Mouse (Mus musculus) spleen, embryonic (tissue): ENCODE measurements at regions not wholly inside any gene's neighbourhood (a gene's known extent, or its start where the extent isn't known, plus 50 kb on each side); places are given as distances from the start of the nearest gene placed in this dataset.

Experiments used
- CTCF ChIA-PET: fragments of 350-600 bp; sonication (Branson Sonifier 250); formaldehyde crosslinking; loops from one replicate; lab custom pipeline; 2022; lab: Charles Lee

DNA sequence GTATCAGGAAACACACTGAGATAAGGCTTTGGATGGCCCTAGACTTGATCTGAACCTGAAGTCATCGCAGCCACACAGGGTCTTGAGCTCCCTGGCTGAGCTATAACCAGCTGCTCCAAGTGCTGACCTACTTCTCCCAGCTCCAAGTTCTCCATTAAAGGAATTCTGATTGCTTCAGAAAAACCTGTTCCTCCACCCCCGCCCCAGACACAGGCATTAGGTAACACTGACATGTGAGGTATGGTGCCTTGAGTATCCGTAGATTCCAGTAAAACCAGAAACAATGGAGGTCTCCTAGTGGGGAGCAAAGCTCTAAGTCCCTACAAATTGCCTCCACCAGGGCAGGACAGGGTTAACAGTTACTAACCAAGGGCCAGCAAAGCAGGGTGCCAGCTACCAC is 129.4 kb upstream of the Topaz1 start:
- CTCF ChIA-PET = no interaction called here

DNA sequence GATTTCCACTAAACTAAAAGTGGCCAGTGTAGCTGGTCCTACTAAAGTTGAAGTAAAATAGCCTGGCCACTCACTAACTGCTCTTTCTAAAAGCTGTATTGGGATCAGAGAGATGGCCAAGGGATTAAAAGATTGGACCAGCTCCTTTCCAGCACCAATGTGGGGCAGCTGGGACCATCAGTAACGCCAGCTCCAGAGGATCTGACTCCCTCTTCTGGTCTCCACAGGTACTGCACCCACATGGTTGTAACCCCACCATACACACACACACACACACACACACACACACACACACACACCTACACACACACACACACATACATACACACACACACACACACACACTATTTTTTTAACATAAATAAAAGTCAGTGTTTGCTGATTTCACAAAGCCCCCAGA is 122.1 kb upstream of the Topaz1 start:
- CTCF ChIA-PET = no interaction called here

DNA sequence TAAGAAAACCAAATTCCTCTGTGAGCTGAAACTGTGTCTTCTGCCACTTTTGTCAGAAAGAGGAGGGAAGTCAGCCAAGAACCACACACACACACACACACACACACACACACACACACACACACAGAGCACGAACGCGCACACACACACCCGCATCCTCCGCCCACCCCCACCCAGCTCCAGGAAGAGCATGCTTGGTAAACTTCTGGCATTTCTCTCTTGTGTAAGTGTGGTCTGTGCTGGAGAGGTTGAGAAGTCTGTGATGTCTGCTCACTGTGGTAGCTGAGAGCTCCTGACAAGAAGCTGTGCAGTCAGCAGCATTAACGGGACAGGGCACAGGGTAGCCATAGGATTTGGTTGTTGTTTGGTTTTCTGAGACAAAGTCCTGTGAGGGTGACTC is 120.8 kb upstream of the Topaz1 start:
- CTCF ChIA-PET = no interaction called here

DNA sequence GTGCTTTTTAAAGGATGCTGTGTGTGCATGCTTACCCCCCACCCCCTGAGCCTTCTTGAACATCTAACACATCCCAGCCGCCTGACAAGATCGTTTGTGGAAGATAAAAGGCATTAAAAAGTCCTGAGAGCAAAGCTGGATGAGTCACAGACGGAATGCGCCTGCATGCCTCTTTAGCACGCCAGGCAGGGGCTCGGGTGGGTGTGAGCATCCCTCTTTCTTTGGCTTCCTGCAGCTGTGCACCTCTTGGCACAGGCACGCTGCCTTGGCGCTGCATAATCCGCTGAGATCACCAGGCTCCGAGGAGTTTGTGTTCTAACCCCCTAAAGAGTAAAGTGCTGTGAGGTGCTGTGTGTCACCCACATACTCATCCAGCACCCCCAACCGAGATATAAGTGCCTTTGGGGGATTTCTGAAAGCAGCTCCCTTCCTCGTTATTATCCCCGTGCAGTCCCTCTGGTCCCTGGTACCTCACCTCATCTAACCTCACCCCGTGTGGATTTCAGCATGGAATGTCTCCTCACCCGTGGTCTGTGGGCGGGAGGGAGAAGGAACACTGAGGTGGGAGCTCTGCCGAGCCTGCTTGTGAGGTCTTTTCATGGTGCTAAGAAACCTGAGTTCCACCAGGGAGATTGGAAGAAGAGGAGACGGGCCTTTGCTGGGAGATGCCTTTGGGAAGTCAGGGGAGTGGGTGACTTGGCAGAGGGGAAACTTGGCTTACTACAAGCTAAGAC is 117.8 kb upstream of the Topaz1 start:
- CTCF ChIA-PET = no interaction called here

DNA sequence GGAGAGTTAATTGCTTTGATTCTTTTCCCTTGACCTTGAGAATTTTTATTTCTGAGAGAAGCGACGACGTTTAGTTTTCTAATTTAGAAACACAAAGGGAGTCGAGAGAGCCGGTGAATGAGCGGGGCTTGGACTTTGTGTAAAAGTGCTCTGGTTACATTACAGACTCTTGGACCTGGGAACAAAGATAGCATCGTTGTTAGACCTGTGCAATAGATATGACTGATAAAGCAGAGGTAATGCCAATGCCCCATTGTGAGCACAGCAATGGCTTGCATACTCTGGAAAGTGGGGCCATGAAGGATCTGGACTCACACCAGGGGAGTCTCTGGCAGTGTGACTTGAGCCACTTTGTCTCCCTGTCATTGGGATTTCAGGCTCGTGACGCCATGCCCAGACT is 115.4 kb upstream of the Topaz1 start:
- CTCF ChIA-PET = no interaction called here

DNA sequence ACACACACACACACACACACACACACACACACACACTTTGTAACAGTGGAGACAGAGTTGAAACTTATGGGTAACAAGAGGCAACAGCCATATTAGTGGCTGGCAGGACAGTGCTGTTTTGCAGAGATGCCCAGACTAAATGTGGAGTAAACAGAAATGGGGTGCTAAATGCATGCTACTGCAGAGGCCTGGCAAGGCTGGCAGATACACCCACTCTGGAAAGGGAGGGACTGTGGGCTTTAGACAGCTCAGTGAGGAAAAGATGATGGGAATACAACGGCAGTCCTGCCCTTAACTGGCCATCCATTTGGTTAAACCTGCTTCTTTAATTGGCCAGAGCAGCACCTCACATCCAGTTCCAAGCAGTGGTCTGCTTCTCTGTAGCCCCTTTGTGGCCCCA is 113.7 kb upstream of the Topaz1 start:
- CTCF ChIA-PET = no interaction called here

DNA sequence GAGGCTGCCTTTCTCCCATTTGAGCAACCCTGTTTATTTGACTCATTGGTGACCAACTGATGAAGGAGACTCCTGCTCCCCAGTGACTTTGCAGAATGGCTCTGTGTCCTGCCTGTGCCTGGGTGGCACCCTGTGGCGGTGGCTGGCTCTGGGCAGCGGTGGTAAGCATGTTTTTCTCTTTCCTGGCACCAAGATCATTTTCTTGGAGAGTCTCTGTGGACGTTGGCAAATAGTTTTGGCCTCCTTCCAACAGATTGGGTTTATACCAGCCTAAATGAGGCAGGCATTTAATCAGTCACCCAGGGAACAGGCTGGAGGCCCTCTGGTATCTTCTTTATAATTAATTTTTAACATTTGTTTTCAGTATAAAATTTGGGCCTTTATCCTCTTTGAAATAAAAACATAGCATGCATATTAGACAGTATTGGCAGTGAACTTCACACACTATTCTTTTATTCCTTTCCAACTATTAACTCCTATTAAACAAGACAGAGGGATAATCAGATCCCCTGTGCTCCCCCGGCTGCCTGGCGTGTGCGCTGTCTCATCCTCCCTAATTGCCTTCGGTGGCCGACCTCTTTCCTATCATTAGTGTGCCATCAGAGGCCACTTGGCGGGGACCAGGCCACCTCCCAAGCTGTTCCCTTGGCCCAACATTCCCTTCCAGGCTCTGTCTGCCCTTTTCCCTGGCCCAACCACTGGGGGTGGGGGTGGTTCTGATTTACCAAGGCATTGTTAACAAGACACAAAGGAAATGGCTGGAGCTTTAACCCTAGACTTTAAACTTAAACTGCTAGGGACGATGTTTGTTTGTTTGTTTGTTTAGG is 111.8 kb upstream of the Topaz1 start:
- CTCF ChIA-PET = no interaction called here

DNA sequence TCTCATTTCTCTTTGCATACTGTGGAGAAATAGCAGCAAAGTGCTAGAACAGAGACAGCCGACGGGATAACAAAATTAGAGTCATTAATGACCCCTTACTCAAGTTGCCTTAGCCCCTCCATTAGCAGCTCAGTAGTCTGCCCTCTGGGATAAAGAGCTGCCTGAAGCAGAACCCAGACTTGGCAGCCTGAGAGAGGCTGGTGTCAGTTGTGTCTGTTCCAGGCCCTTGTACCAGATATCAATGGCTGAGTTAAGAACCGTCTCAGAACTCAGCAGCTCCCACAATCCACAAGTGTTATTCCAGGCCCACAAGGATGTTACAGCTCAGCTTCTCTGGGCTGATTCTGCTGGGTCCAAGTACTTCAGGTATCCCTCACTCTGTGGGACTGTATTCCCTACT is 109.6 kb upstream of the Topaz1 start:
- CTCF ChIA-PET = no interaction called here

DNA sequence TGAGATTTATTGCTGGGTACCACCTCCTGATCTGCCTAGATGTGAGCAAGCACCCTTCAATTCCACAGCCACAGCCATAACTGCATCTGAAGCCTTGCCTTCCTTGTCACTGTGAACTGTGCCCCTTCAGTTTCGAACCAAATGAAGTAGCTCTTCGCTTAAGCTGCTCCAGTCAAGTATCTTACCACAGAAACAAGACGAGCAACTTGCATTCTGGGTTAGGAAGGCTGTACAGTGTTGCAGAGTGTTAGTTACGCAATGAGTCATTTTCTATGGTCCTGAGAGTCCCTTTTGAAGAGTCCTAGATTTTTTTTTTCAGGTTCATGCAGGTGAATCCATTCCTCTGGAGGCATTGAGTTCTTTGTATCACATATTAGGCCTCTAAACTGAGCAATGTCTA is 107.9 kb upstream of the Topaz1 start:
- CTCF ChIA-PET = no interaction called here

DNA sequence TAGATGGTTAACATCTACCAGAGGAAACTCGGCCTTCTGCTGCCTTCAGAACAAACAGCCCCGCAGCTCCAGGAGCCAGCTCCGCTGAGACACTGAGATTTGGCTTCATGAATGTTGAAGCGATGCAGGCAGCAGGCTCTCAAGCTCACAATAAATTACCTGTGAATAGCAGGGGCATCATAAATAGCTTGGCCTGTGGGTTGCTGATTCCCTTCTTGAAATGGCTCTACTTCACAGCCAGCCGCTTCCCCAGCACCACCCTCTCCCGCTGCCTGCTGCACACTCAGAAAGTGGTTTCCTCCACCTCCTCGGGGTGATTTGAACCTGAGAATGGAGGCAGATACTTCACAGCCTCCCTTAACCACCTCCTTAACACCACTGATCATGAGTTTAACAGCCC is 104.2 kb upstream of the Topaz1 start:
- CTCF ChIA-PET = no interaction called here

DNA sequence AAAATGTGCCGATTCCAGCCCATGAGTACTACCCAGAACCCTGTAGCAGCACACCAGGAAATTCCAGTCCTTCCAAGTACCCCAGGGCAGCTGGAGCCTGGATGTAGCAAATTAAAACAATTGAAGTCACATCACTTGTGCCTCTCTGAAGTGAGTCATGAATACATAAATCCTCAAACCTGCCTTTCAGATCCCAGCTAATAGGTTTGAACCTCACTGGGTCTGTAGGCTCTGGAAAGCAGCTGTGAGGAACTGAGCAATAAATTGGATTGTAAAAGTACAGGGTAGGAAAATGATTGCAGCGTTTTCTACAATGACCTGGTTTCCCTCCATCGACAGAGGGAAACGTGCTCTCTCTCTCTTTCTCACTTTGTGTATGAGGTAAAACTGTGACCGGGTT is 101.6 kb upstream of the Topaz1 start:
- CTCF ChIA-PET = no interaction called here

DNA sequence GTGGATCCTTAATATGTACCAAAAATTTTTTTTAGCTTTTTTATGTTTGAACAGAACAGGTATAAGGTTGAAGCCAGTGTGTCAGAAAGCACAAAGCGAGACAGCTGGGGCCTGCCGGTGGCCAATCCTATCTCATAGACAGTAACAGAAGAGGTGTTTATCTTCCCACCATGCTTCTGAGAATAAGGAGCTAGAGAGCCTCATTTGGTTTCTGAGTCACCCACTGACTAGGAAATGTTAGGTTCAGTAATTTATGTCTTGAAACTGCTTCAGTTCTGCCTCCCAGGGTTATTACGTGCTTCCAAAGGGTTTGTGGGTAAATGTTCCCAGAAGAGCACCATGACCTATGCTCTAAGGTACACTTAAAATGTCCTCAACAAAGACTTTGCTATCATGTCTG is 96.3 kb upstream of the Topaz1 start:
- CTCF ChIA-PET = no interaction called here

DNA sequence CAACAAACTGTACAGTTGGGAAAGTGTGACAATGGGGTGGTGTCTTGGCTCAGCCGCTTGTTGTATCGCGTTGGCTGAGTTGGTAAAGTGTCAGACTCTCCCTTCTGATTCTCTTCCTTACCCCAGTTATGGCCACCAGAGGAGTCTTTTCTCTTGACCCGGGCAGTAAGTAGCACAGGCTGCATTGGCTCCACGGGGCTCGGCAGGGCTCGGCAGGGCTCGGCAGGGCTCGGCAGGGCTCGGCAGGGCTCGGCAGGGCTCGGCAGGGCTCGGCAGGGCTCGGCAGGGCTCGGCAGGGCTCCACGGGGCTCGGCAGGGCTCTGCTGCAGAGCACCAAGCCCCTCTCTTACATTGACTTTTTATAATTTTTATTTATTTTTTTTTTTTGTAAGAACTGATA is 91.6 kb upstream of the Topaz1 start:
- CTCF ChIA-PET = no interaction called here

DNA sequence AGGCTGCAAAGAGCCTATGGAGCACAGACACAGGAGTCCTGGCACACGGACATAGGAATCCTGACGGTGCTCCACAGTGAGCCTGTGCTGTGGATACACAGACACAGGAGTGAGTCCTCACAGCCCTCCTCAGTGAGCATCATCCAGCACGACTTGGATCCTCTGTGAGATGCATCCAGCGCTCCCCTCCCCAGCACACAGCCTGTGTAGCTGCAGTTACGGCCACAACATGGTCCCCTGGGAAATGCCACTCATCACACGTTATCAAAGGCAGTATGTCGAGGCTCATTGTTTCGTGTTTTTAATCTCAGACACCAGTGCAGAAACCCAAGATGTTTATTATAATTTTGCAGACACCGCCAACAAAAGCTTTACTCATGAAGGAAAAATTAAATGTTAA is 87.1 kb upstream of the Topaz1 start:
- CTCF ChIA-PET = no interaction called here

DNA sequence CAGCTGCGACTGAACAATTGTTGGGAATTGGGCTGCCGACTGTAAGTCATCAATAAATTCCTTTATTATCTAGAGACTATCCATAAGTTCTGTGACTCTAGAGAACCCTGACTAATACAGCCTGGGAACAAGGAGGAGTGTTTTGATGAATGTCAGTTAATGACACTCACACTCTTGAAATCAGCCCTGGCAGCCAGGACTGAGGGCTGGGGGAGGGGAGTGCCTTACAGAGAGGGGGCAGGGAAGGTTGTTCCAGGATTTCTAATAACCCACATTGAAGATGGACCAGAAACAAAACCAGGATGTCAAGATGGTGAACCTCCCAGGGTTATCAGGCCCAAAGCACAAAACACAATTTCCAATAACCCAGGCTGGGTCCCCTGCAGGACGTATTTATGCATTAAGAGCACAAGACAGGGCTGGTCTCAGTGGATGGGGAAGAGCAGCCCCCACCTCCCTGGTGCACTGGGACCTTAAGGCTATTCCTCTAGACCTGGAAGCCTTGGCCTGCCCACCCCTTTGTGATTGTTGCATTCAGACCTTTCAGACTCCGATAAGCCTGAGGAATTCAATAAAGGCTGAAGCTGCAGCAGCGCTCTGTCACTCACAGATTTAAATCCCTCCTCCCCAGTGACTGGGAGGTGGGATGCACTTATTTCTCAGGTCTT is 80.0 kb upstream of the Topaz1 start:
- CTCF ChIA-PET = no interaction called here

DNA sequence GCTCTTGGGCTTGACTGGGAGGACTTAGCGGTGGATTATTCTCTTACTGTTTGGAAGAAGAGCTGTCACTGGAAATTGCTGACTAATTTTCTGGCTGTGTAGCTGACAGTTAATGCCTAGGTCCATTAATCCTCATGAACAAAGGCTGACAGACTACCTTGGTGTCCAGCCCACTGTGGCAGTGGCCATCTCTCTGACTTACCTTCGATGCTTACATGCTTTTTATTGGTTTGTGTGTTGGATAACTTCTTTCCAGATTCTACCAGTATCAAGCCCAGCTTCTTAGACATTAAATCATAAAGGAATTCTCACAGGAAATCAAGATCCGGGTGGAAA is 79.5 kb upstream of the Topaz1 start:
- CTCF ChIA-PET = no interaction called here

DNA sequence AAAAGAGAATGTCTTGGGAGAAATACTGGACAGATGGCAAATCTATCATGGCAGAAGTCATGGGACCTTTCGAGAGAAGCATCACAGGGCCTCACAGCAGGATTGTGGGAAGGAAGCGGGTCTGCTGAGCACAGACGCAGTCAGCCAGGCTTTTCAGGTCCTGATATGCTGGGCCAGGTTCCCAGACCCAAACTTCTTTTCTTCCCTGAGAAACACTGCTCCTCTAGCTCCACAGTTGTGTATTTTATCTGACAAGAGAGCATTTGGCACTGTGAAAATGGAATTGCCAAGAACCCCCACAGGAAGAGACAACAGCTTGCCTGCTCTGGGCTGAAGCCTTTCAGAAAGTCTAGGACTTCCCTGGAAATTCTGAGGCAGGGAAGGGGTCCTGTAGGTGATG is 73.4 kb upstream of the Topaz1 start:
- CTCF ChIA-PET = no interaction called here

DNA sequence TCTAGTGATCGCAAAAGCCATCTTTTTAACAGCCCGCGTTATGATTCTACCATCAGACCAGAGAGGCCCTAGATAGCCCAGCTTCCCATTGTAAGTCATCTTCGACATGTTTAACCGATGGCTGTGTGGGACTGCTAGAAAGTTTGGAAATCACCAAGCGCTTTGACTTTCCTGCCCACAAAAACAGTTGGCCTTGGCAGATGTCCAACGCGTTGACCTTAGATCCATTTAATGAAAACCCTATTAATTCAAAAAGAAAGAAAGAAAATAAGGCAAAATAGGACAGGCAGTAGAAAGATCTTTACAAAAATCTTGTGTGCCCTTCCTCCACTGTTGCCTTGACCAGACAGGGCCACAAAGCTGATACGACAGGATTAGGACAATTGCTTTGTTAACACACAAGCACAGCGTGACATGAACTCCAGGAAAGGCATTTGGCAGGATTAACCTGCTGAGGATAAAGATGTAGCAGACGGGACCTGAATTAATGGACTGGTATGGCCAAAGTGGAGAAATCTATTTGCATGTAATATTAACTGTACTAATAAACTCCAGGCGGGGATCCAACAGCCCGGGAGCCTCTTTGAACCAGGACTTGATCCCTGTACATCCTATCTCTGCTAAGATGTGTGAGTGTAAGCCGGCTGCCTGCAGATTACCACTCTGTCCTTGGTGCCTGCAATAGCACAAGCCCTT is 69.0 kb upstream of the Topaz1 start:
- CTCF ChIA-PET = no interaction called here

DNA sequence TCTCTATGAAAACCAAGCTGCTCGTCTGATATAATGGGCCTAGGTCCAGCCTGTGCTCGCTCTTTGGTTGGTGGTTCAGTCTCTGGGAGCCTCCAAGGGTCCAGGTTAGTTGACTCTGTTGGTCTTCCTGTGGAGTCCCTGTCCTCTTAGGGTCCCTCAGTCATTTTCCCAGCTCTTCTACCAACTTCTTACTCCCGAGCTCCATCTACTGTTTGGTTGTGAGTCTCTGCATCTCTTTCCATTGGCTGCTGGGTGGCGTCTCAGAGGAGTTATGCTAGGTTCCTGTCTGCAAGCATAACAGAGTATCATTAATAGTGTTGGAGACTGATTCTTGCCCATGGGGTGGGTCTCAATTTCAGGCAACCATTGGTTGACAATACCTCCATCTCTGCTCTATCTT is 60.0 kb upstream of the Topaz1 start:
- CTCF ChIA-PET = no interaction called here

DNA sequence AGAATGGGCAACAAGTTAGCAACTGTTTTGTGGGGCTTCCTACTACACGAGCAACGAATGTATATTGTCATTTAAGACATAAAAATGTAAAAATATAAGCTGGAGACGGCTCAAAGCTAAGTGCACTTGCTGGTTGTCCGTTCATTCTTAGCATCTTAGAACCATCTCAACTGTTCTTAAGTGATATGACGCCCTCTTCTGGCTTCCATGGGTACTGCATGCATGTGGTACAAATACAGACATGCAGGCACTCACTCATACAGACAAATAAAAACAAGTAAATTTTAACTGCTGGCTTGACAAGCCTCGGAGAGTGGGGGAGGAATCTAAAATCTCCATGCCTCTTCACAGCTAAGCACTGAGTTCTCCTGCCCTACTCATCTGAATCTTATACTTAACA is 55.3 kb upstream of the Topaz1 start:
- CTCF ChIA-PET = no interaction called here

DNA sequence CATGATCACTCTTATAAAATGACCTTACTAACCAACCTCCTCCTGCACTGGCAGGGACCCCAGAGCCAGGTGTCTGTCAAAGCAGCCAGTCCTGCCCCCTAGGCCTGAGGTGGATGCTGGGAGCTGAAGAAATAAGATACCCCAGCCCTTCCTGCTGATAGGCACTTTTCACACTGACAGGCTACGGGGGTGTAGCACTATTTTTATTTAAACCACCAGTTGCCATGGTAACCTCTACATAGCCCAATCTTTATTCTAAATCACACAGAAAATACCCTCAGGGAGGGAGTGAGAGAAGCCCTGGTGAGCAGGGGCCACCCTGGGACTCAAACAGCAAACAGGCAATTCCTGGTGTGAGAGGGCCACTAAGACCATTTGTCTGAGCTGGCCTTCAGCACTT is 51.4 kb upstream of the Topaz1 start:
- CTCF ChIA-PET = no interaction called here
